Mouse (Mus musculus): ENCODE data around the gene Lce3f.

The Lce3f gene

DNA sequence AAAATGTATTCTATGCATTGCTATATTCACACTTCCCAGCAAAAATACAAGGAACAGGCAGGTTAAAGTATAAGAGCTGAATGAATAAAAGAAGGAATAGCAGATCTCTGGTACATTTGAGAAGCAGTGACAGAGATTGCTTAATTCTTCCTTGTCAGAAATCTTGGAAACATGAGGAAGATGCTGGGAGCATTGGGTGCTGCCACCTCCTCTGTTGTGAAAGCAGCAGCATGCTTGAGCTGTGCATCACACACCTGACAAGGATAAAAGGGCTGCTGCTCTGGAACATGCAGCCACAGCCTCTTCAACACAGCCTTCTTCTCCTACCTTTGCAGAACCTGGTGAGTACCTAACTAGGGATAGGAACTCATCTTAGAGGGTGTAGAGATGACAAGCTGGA, at the start of gene Lce3f:
TSS of gene Lce3f (plus strand) at position 301 of the 400 bp plus-strand sequence.
- DNase-seq = no peak

DNA sequence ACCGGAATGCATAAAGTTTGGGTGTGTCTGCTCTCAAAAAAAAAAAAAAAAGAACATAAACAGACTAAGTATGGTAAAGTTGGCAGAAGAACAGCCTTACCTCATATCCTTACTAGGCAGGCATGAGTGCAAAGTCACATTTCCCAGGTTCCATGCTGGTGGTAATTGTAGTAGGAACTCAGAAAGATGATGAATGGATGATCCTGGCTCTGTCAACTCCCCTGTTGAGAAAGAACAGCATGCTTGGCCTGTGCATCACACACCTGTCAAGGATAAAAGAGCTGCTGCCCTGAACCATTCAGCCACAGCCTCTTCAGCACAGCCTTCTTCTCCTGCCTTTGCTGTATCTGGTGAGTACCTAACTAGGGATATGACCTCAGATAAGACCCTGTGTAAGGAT, 47.8 kb upstream of the Lce3f start, which contains the start of gene Lce3c:
TSS of gene Lce3c (plus strand) at position 301 of the 400 bp plus-strand sequence.
- DNase-seq = no peak

DNA sequence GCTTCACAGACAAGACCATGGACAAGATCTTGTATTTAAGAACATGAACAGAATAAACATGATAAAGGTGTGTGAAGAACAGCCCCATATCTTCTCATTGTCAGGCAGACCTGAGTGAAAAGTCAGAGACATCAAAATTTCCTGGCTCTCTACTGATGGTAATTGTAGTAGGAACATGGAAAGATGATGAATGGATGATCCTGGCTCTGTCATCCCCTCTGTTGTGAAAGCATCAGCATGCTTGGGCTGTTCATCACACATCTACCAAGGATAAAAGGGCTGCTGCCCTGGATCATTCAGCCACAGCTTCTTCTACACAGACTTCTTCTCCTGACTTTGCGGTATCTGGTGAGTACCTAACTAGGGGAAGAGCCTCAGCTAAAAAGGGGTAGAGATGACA, 34.9 kb upstream of the Lce3f start, which contains the start of gene Lce3d:
TSS of gene Lce3d (plus strand) at position 301 of the 400 bp plus-strand sequence.
- DNase-seq = no peak

DNA sequence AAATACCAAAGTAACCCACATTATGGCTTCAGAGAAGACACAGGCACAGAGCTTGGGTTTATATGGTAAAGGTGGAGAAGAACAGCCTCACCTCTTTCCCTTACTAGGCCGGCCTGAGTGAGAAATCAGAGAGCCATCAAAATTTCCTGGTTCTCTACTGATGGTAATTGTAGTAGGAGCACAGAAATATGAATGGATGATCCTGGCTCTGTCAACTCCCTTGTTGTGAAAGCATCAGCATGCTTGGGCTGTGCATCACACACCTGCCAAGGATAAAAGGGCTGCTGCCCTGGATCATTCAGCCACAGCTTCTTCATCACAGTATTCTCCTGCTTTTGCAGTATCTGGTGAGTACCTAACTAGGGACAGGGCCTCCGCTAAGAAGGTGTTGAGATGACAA, 25.3 kb upstream of the Lce3f start, which contains the start of gene Lce3e:
TSS of gene Lce3e (plus strand) at position 301 of the 400 bp plus-strand sequence.
- no peak for DNase-seq

DNA sequence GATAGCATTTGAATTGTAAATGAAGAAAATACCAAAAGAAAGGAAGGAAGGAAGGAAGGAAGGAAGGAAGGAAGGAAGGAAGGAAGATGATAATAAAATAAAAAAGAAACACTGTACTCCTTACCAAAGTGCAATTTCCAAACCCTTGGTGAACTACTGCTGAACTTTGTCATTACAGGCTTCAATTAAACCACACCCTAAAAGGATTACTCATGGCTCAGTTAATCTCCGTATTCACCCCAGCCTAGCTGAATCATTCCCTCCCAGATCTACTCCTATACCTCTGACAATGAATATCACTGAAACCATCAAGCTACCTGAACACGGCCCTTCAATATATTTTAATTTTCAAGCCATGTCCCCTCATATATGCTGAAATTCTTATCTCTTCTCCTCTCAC, 13.5 kb upstream of the Lce3f start:
- DNase-seq = no peak

DNA sequence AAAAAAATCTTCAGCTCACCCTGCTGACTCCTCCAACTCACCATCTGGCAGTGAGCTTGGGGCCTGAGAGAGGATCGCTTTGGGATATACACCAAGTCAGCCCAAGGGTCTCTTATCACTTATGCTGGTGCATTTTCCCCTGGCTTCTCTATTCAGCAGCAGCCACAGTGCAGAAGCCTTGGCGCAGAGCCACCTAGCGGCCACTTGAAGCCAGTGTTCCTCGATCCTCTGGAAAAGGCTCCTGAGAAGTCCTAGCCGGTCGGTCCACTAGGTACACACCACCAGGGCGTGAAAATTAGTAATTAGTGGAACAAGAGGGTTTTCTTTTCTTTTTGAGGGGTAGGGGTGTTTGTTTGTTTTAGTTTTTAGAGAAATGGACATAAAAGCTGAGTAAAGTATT, 6.7 kb downstream of the Lce3f start:
- DNase-seq = peak; percentile 83

DNA sequence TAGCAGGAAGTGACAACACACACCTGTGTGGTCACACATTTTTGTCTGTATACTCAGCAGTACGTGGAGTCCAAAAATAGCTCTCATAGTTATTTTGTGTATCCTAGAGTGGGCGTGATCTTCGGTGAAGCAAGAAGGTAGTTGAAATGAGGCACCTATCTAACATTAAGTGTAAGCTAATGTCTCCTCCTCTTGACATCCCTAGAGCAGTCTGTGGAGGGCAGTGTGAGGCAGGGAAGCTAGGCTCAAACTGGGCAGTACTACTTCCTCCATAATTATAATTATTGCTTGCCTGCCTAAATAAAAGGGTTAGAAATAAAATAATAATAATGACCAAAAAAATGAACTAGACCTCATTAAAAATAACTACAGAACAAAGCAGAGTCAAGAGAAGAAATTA, 8.6 kb downstream of the Lce3f start:
- no peak for DNase-seq

DNA sequence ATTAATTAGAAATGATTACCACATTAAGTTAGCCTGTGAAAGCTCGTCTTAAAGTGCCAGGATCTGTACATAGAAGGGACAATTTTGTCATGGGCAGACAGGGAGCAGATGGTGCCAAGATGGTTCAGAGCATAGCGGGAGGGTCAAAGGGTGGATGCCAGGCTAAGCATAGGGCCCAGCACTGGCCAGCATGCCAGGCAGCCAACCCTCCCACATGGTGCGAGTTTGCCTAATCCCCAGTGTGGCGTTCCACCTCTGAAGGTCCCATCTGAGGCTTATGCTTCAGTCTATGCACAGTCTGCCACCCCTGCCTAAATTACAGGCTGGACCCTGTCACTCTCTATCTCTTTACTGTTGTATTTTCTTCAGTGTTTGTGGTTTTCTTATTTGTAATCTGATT, 10.8 kb downstream of the Lce3f start:
- no peak for DNase-seq

DNA sequence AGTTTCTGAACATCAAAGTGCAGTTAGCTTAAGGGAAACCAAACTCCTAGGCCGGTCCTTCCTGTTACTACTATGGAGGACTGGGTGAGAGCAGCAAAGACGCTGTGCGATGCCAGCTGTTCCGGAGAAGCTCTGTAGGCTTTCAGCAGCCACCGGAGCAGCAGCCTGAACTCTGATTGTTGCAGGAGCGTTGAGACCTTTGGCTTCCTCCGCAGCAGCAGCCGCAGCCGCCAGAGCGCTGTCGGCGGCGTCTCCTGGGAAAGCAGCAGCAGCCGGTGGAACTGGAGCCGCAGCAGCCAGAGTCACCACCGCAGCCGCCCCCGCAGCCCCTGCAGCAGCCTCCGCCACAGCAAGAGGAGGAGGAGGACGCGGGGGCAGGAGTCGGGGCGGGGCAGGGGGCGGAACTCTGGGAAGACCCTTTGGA, 22.4 kb downstream of the Lce3f start:
- peak; percentile 64 for DNase-seq

DNA sequence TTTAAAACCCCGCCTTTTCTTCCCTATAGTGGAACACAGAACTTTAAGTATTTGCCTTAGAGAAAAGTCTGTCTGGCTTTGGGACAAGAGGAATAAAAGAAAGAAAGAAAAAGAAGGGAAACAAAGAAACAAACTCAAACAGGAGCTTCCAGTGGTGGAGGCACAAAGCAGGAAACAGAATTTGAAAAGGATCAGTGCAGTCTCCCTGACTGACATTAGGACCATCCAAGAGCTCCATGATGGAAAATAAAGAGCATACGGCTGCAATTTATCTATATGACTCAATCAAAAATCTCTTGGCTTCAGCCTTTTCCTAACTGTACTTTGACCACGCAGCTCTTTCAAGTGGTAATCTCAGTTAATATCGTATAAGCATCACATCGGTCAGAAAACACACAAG, 22.8 kb downstream of the Lce3f start:
- DNase-seq = no peak

DNA sequence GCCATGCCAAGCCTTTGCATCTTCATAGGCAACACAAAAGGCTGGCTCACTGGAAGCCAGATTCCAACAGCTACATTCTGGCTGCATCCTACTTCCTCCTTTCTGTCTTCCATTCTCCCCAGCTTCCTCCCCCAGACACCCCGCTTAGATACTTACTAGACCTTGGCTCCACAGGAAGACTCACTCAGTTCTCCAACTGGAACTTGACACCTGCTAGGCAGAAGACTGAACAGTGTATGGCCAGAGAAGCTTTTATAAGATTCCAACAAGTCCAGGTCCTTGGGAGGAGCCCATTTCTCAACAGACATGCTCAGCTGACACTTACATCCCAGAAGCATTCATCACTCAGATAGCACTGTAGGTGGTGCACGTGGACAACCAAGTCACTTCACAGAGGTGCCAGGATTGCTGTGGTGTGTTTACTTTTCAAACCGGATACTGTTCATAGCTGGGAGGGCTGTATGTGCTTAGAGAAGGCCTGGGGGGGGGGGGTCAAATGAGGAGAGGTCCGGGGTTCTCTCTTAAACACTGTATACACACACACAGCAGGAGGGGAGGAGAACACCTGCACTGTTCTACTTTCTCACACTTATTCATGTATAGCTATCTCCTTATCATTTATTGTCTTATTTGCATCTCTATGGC, 23.6 kb downstream of the Lce3f start, which contains the start of gene Crct1:
TSS of gene Crct1 (minus strand) at position 228 of the 645 bp plus-strand sequence.
- no peak for DNase-seq

DNA sequence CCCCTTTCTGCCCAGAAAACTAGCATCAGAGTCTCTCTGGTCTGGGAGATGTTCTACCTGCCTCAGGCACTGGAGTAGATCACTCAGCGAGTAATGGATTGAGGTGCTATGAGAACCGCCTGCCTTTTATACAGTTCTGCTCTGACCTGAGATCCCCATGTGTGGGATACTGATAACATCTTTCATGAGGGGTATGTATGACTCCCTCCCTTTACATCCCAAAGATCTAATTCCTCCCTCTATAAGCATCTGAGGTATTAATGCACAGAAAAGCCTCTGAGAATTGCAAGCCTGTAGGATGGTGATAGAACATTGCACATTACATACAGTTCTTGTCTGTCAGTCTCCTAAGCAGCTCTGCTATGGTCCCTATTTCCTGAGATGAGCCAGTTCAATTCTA, 26.9 kb downstream of the Lce3f start, which contains the start of gene Lce1m:
TSS of gene Lce1m (minus strand) at position 101 of the 400 bp plus-strand sequence.
- no peak for DNase-seq

DNA sequence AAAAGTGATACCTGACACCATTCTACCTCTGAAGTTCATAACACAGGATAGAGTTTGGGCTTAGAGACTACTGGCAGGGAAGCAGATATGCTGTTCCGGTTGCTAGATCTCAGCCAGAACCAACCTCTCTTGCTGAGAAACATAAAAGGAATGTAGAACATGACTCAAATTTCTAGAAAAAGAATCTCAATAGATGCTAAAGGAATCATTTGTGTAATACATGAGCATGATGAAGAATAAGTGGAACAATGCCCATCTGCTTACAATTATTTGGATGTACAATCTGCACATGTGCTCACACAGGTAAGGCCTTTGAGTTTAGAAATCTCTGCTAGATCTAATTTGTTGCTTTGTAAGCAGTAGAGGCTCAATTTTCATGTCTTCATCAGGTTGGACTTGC, 29.1 kb downstream of the Lce3f start:
- no peak for DNase-seq

DNA sequence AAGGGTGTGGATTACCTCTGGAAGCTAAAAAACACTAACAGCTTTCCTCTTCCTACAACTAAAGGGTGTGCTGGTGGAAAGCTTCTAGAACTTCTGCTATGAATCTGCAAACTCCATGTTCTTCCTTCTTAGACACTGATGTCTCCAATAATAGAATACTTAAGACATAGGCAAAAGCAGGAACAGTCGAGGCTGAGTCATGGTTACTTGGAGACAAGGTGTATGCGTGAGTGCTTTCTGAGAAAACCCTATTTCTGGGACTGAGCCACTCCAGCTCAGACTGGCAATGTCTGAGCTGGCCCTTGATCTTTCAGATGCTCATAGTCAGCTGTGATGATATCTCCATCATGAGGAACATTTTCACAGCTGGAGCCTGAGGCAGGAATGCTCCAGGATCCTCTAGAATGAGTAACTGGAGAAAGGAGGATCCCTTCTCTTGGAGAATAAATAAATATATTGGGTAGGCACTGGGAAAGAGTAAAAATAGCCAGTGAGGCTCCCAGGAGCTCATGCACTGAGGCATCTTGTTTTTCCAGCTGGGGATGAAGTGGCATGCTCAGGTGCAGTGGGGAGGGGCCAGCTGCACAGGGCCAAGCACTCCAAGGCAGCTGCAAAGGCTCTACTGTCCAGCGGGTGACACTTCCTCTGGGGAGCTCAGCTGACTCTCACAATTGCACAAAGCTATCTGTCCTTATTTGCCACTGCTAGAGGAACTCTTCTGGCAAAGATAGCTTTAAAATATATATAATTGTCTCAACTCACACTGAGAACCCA, 31.6 kb downstream of the Lce3f start:
- DNase-seq = no peak

DNA sequence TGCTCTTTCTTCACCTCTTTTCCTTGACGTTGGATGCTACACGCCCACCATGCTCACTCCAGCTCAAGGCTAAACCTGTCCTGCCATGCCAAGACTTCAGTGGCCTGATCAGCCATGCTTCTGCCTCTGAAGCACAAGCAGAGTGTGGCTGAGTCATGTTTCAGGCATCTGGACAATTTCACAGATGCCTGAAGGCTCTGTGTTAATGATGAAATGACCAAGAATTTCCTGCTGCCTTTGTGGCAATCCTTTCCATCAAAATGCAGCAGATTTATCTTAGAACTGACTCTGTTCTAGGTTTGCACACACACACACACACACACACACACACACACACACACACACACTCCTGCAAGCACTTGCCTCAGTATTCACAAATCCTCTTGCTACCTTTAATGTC, 33.5 kb downstream of the Lce3f start:
- DNase-seq = no peak

DNA sequence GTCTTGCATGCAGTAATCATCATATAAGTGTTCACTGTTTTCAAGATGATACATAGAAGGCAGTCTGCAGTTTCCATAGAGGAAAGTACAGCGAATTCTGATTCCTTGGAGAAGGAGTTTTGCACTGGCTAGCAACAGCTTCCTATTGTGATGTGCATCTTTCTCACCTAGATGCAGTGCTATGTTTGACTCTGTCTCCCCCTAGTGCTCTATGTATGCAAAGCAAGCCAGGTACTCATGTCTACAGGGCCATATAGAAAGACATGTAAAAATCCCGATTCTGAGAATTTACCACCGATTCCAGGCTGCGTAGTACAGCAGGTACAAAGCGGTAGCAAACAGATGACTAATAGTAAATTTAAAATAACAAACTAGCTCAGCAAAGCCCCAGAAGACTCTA, 39.4 kb downstream of the Lce3f start:
- peak; percentile 22 for DNase-seq

All from kidney, postnatal 10 days (tissue).